In the genomic region with DNA sequence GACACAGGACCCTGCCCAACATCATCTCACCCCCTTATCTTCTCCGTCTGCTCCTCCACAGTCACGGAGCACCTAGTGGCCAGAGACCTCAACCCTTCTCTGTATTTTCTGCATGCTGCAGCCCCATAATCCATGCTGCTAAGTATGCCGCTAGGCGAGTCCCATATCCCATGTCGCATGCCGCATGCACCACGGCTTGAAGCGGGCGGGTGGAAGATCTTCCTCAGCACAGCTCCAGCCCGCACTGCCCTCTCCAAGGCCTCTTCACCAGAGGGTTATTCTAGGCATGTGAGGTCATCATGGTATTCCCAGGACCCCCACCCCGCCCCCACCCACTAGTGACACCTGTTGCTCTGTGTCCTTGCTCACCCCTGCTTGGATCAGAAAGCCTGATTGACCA, we compare ENCODE assay signal across 17 mouse cellular contexts. TPM values are rescaled to one million over a fixed set of nuclear protein-coding genes. Genes with fewer than 3 reads are reported as not detected.
"Had no signal": no experiment of that assay in that cellular context is flagged by ENCODE, and none has a peak within 500 bp of the region (broad histone marks: within the 10 kb centered on the region; RNA-seq: fewer than 3 reads in every experiment).

No protein-coding gene starts in this region.

- DNase-seq: kidney, adult 8-10 months; kidney, postnatal 25 days; liver; liver, embryonic 13.5 days; liver, postnatal 0 days; right cerebral cortex, adult 18-20 months; right cerebral cortex, postnatal 25 days; thymus, adult 18-20 months; thymus, postnatal 14 days had no signal

- H3K27ac ChIP-seq: liver, embryonic 13.5 days; neural tube, embryonic 15.5 days had no signal

- H3K9ac ChIP-seq: liver, embryonic 13.5 days; liver, postnatal 0 days; neural tube, embryonic 15.5 days had no signal

- H3K9me3 ChIP-seq: liver, embryonic 13.5 days; neural tube, embryonic 15.5 days had no signal

- H3K36me3 ChIP-seq: liver, embryonic 13.5 days; neural tube, embryonic 15.5 days had no signal

- H3K4me3 ChIP-seq: left cerebral cortex, adult 2 months; liver, embryonic 13.5 days; neural tube, embryonic 15.5 days had no signal

- ATAC-seq: intestine, postnatal 0 days; liver, postnatal 0 days had no signal

- H3K27me3 ChIP-seq: neural tube, embryonic 15.5 days had no signal

- H3K4me2 ChIP-seq: liver, embryonic 13.5 days; neural tube, embryonic 15.5 days had no signal

RNA-seq across cellular contexts. Expression of a gene that starts 51.2 kb away (rescaled TPM):
- polyA plus RNA-seq: intestine, postnatal 0 days; limb, embryonic 11.5 days; liver, embryonic 13.5 days; liver, postnatal 0 days; lung, embryonic 16.5 days; midbrain, postnatal 0 days; neural tube, embryonic 11.5 days; neural tube, embryonic 15.5 days; small intestine, adult 2 months had no signal
